Mouse (Mus musculus) frontal cortex, postnatal 14 days (tissue): ENCODE data around the gene Gucd1.
"Not testable (repeated sequence)": the region's sequence is repeated elsewhere in the genome, so short reads cannot be mapped to it uniquely, and the experiment has no call there.

Experiments
- DNase-seq, 2 experiments: peaks; one replicate each; pipeline ENCODE4 v3.0.0; 2022; ENCODE audit warnings: low spot score in 2 of 2

Gene Gucd1

GRCm38 (mm10) chr10:75535423-75535822 lies 17.7 kb upstream of the Gucd1 start:
- DNase-seq, result no peak

- no peak for DNase-seq
Observed at GRCm38 (mm10) chr10:75534934-75535333, 17.2 kb upstream of the Gucd1 start.

GRCm38 (mm10) chr10:75534216-75534615 lies 16.4 kb upstream of the Gucd1 start:
- DNase-seq, result no peak

- no peak for DNase-seq
Observed at GRCm38 (mm10) chr10:75531532-75532090, 13.8 kb upstream of the Gucd1 start.

GRCm38 (mm10) chr10:75530322-75530721 lies 12.6 kb upstream of the Gucd1 start:
- no peak for DNase-seq

GRCm38 (mm10) chr10:75525450-75525849 lies 7.7 kb upstream of the Gucd1 start:
- DNase-seq, result not testable (repeated sequence)

GRCm38 (mm10) chr10:75521643-75522042 lies 3.9 kb upstream of the Gucd1 start:
- no peak for DNase-seq

GRCm38 (mm10) chr10:75520581-75520980 lies 2.8 kb upstream of the Gucd1 start:
- no peak for DNase-seq

GRCm38 (mm10) chr10:75517073-75517757 lies 557 bp downstream of the Gucd1 start, which contains the start of gene Snrpd3:
TSS of gene Snrpd3 (plus strand) at chr10:75517551.
- DNase-seq, result peak; percentile 86 to 87

- DNase-seq, result no peak
Observed at GRCm38 (mm10) chr10:75516724-75517072, 1.1 kb downstream of the Gucd1 start.

GRCm38 (mm10) chr10:75516038-75516723 lies 1.6 kb downstream of the Gucd1 start:
- DNase-seq, result no peak

GRCm38 (mm10) chr10:75515216-75516037 lies 2.3 kb downstream of the Gucd1 start:
- no peak for DNase-seq

GRCm38 (mm10) chr10:75514361-75514760 lies 3.4 kb downstream of the Gucd1 start:
- DNase-seq, result no peak

- DNase-seq, result no peak
Observed at GRCm38 (mm10) chr10:75513306-75514067, 4.3 kb downstream of the Gucd1 start.

- DNase-seq, result no peak
Observed at GRCm38 (mm10) chr10:75512796-75513195, 5.0 kb downstream of the Gucd1 start.

- no peak for DNase-seq
Observed at GRCm38 (mm10) chr10:75511897-75512296, 5.9 kb downstream of the Gucd1 start.

- DNase-seq, result no peak
Observed at GRCm38 (mm10) chr10:75511060-75511459, 6.7 kb downstream of the Gucd1 start.

- DNase-seq, result no peak
Observed at GRCm38 (mm10) chr10:75510446-75510845, 7.3 kb downstream of the Gucd1 start.

GRCm38 (mm10) chr10:75505928-75506327 lies 11.8 kb downstream of the Gucd1 start:
- DNase-seq, result not testable (repeated sequence)

GRCm38 (mm10) chr10:75505130-75505495 lies 12.7 kb downstream of the Gucd1 start:
- no peak for DNase-seq
